Mouse (Mus musculus): ENCODE results near the gene Laptm4a. TPM values are rescaled to one million over a fixed set of nuclear protein-coding genes. Genes with fewer than 3 reads are reported as not detected.
A peak's percentile ranks its signal among the peaks of the same experiment; 100 is the strongest.

The Laptm4a gene
- polyA plus RNA-seq, 1 experiment from 2014 or later, result 151 TPM

GRCm38 (mm10) chr12:8939490-8939889 is 18.0 kb downstream of the Laptm4a start:
- no peaks in the 10 kb centered on the region for H3K9me3 ChIP-seq (ENCODE audit: control insufficient read depth, low read length)
- no peak overlapping the region for H3K4me3 ChIP-seq (replicated peaks; ENCODE audit: low read depth, low read length)
- DNase-seq, result no peak
- H3K4me1 ChIP-seq (ENCODE audit: control insufficient read depth, insufficient read depth, low read length), result no peaks in the 10 kb centered on the region
- H3K36me3 ChIP-seq (ENCODE audit: control insufficient read depth, insufficient read depth, low read length), result peaks cover 50% of the 10 kb centered on the region
- WGBS, result 90% methylated on average over 4 of the region's 4 CpGs
- H3K9ac ChIP-seq (replicated peaks; ENCODE audit: low read length), result no peak overlapping the region
- H3K4me2 ChIP-seq (ENCODE audit: low read length), result no peak overlapping the region
- no peak for ATAC-seq (ENCODE audit: low FRiP score, low TSS enrichment)
- no peaks in the 10 kb centered on the region for H3K27me3 ChIP-seq (ENCODE audit: control insufficient read depth, insufficient read depth, low read length)
- H3K27ac ChIP-seq (replicated peaks; ENCODE audit: low read depth, low read length), result no peak overlapping the region

GRCm38 (mm10) chr12:8940011-8941005 is 18.8 kb downstream of the Laptm4a start:
- Histone ChIP-seq H3K27me3 (ENCODE audit: control insufficient read depth, insufficient read depth, low read length) (no peaks in the 10 kb centered on the region), H3K36me3 (ENCODE audit: control insufficient read depth, insufficient read depth, low read length) (peaks cover 42% of the 10 kb centered on the region), H3K4me2 (ENCODE audit: low read length) (no peak overlapping the region), H3K27ac (replicated peaks; ENCODE audit: low read depth, low read length) (no peak overlapping the region), H3K9ac (replicated peaks; ENCODE audit: low read length) (no peak overlapping the region), H3K4me3 (replicated peaks; ENCODE audit: low read depth, low read length) (no peak overlapping the region), H3K9me3 (ENCODE audit: control insufficient read depth, low read length) (no peaks in the 10 kb centered on the region), H3K4me1 (ENCODE audit: control insufficient read depth, insufficient read depth, low read length) (no peaks in the 10 kb centered on the region)
- no peak for DNase-seq
- 71% methylated on average over 12 of the region's 12 CpGs for WGBS
- ATAC-seq (ENCODE audit: low FRiP score, low TSS enrichment), result no peak

DNA sequence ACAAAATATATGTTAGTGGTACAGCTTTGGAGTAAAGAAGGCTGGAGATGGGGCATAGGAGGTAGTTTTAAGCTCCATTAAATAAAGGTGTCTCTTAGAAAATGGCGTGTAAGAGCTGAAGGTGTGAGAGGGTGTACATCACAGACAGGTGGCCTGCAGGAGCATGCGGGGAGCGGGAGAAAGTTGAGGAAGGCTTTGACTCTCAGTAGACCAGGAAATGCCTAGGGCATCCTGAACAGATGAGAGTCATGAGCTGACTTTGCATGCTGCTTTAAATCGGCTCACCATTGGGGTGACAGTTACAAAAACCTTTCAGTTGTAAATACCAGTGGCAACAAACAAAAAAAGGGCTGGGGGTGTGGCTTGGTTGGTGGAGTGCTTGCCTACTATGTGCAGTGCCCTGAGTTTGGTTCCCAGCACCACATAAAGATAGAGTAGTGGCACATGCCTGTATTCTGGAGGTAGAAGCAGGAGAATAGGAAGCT is 19.7 kb downstream of the Laptm4a start:
- DNase-seq (no peak), ATAC-seq (ENCODE audit: low FRiP score, low TSS enrichment) (no peak)
- Histone ChIP-seq H3K36me3 (ENCODE audit: control insufficient read depth, insufficient read depth, low read length) (peaks cover 33% of the 10 kb centered on the region), H3K27ac (replicated peaks; ENCODE audit: low read depth, low read length) (no peak overlapping the region), H3K4me1 (ENCODE audit: control insufficient read depth, insufficient read depth, low read length) (no peaks in the 10 kb centered on the region), H3K9me3 (ENCODE audit: control insufficient read depth, low read length) (no peaks in the 10 kb centered on the region), H3K4me2 (ENCODE audit: low read length) (no peak overlapping the region), H3K27me3 (ENCODE audit: control insufficient read depth, insufficient read depth, low read length) (no peaks in the 10 kb centered on the region), H3K4me3 (replicated peaks; ENCODE audit: low read depth, low read length) (no peak overlapping the region), H3K9ac (replicated peaks; ENCODE audit: low read length) (no peak overlapping the region)
- 73% methylated on average over 4 of the region's 4 CpGs for WGBS

GRCm38 (mm10) chr12:8941699-8942392 is 20.4 kb downstream of the Laptm4a start:
- H3K4me1 ChIP-seq (ENCODE audit: control insufficient read depth, insufficient read depth, low read length), result no peaks in the 10 kb centered on the region
- no peaks in the 10 kb centered on the region for H3K9me3 ChIP-seq (ENCODE audit: control insufficient read depth, low read length)
- H3K27me3 ChIP-seq (ENCODE audit: control insufficient read depth, insufficient read depth, low read length), result no peaks in the 10 kb centered on the region
- DNase-seq (no peak), ATAC-seq (ENCODE audit: low FRiP score, low TSS enrichment) (no peak)
- no peak overlapping the region for H3K9ac ChIP-seq (replicated peaks; ENCODE audit: low read length)
- WGBS, result 83% methylated on average over 4 of the region's 4 CpGs
- no peak overlapping the region for H3K4me2 ChIP-seq (ENCODE audit: low read length)
- H3K27ac ChIP-seq (replicated peaks; ENCODE audit: low read depth, low read length), result no peak overlapping the region
- H3K36me3 ChIP-seq (ENCODE audit: control insufficient read depth, insufficient read depth, low read length), result peaks cover 27% of the 10 kb centered on the region
- H3K4me3 ChIP-seq (replicated peaks; ENCODE audit: low read depth, low read length), result no peak overlapping the region

- H3K4me2 ChIP-seq (ENCODE audit: low read length), result peak overlapping the region; percentile 96
- no peak overlapping the region for H3K4me3 ChIP-seq (replicated peaks; ENCODE audit: low read depth, low read length)
- H3K9ac ChIP-seq (replicated peaks; ENCODE audit: low read length), result no peak overlapping the region
- no peak for DNase-seq
- H3K27me3 ChIP-seq (ENCODE audit: control insufficient read depth, insufficient read depth, low read length), result peaks cover 8% of the 10 kb centered on the region; the same call in 1 of the 2 replicates
- WGBS, result 62% methylated on average over 9 of the region's 9 CpGs
- no peak overlapping the region for H3K27ac ChIP-seq (replicated peaks; ENCODE audit: low read depth, low read length)
- peaks cover 9% of the 10 kb centered on the region; the same call in 1 of the 2 replicates for H3K4me1 ChIP-seq (ENCODE audit: control insufficient read depth, insufficient read depth, low read length)
- no peaks in the 10 kb centered on the region for H3K9me3 ChIP-seq (ENCODE audit: control insufficient read depth, low read length)
- H3K36me3 ChIP-seq (ENCODE audit: control insufficient read depth, insufficient read depth, low read length), result no peaks in the 10 kb centered on the region
- ATAC-seq (ENCODE audit: low FRiP score, low TSS enrichment), result no peak
Observed at GRCm38 (mm10) chr12:8947163-8947562, 25.7 kb downstream of the Laptm4a start.

DNA sequence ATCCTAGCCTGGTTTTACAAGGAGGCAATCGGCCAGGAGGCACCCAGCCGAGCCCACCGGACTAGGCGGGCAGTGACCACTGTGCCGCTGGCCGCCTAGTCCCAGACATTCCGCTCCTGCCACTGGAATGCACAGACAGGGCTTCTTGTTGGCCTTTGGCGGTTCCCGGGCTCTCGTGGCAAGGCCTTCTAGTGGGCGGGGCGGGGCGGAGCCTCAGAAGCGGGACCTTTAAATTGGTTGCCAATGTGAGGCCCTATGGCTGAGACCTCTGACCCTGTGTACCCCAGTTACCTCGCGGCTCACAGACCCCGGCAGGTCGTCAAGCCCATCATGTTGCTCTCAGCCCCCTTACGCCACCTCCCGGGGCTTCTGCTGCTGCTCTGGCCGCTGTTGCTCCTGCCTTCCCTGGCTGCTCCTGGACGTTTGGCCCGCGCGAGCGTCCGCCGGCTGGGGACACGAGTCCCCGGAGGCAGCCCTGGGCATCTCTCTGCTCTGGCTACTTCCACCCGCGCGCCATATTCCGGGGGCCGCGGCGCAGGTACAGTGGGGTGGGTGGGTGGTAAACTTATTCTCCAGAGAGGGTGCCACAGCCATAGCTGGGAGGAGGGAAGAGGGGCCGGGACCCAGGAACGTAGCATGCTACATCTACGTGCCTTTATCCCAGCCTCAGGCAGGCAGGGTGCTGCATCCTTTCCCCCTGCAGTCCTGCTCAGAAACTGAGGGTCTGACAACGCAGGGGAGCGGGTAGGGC is 26.4 kb downstream of the Laptm4a start, which contains the start of gene Matn3:
Matn3 (plus strand) TSS at position 216 of the 751 bp plus-strand sequence.
- H3K9ac ChIP-seq (replicated peaks; ENCODE audit: low read length), result peak within 1 kb of the TSS; percentile 55
- H3K9me3 ChIP-seq (ENCODE audit: control insufficient read depth, low read length), result no peaks in the 10 kb centered on the region
- peaks cover 8% of the 10 kb centered on the region; the same call in 1 of the 2 replicates for H3K27me3 ChIP-seq (ENCODE audit: control insufficient read depth, insufficient read depth, low read length)
- 1% methylated on average over 42 of the region's 42 CpGs for WGBS
- no peaks in the 10 kb centered on the region for H3K36me3 ChIP-seq (ENCODE audit: control insufficient read depth, insufficient read depth, low read length)
- peak within 1 kb of the TSS; percentile 43 for H3K4me3 ChIP-seq (replicated peaks; ENCODE audit: low read depth, low read length)
- peak; percentile 73 for DNase-seq
- H3K4me1 ChIP-seq (ENCODE audit: control insufficient read depth, insufficient read depth, low read length), result peaks cover 9% of the 10 kb centered on the region; the same call in 1 of the 2 replicates
- no peak within 1 kb of the TSS for H3K27ac ChIP-seq (replicated peaks; ENCODE audit: low read depth, low read length)
- peak; percentile 67 for ATAC-seq (ENCODE audit: low FRiP score, low TSS enrichment)
- peak within 1 kb of the TSS; percentile 96 for H3K4me2 ChIP-seq (ENCODE audit: low read length)

GRCm38 (mm10) chr12:8953136-8953535 is 31.7 kb downstream of the Laptm4a start:
- Histone ChIP-seq H3K27me3 (ENCODE audit: control insufficient read depth, insufficient read depth, low read length) (peaks cover 5% of the 10 kb centered on the region; the same call in 1 of the 2 replicates), H3K9me3 (ENCODE audit: control insufficient read depth, low read length) (no peaks in the 10 kb centered on the region), H3K4me3 (replicated peaks; ENCODE audit: low read depth, low read length) (no peak overlapping the region), H3K4me2 (ENCODE audit: low read length) (no peak overlapping the region), H3K27ac (replicated peaks; ENCODE audit: low read depth, low read length) (no peak overlapping the region), H3K4me1 (ENCODE audit: control insufficient read depth, insufficient read depth, low read length) (peaks cover 2% of the 10 kb centered on the region; the same call in 1 of the 2 replicates), H3K36me3 (ENCODE audit: control insufficient read depth, insufficient read depth, low read length) (no peaks in the 10 kb centered on the region), H3K9ac (replicated peaks; ENCODE audit: low read length) (no peak overlapping the region)
- DNase-seq (no peak), ATAC-seq (ENCODE audit: low FRiP score, low TSS enrichment) (no peak)
- 60% methylated on average over 10 of the region's 10 CpGs for WGBS

DNA sequence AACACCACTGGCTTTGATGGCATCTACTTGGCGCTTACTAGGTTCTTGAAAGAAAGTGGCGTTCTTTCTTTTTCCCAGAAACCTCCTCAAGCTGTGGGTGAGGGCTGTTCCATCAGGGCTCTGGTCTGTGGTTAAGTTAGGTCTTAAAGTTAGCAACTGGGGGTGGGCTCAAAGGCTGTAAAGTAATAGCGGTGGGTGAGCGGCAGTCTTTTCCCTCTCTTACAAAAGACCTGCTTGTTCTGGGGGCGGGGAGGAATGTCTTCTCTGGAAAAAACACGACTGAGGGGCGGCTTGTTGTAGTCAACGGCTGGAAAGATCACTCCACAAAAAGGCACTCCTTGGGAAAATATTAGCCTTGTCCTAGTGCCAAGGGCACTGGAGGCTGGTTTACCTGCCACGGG is 32.7 kb downstream of the Laptm4a start:
- ATAC-seq (ENCODE audit: low FRiP score, low TSS enrichment), result no peak
- WGBS, result 52% methylated on average over 9 of the region's 9 CpGs
- H3K4me1 ChIP-seq (ENCODE audit: control insufficient read depth, insufficient read depth, low read length), result no peaks in the 10 kb centered on the region

More for the DNA sequence above, 32.7 kb downstream of the Laptm4a start:
- Histone ChIP-seq H3K4me3 (replicated peaks; ENCODE audit: low read depth, low read length) (no peak overlapping the region), H3K9me3 (ENCODE audit: control insufficient read depth, low read length) (no peaks in the 10 kb centered on the region), H3K27ac (replicated peaks; ENCODE audit: low read depth, low read length) (no peak overlapping the region), H3K27me3 (ENCODE audit: control insufficient read depth, insufficient read depth, low read length) (no peaks in the 10 kb centered on the region), H3K4me2 (ENCODE audit: low read length) (no peak overlapping the region), H3K9ac (replicated peaks; ENCODE audit: low read length) (no peak overlapping the region), H3K36me3 (ENCODE audit: control insufficient read depth, insufficient read depth, low read length) (no peaks in the 10 kb centered on the region)
- no peak for DNase-seq
